Mouse (Mus musculus): ENCODE data around the gene Hddc2. TPM values are rescaled to one million over a fixed set of nuclear protein-coding genes. Genes with fewer than 3 reads are reported as not detected.

Gene Hddc2
- 10.9 and 13.1 TPM in 2 replicates for polyA plus RNA-seq (2015; fragmentation: Nextera tagmentation; extraction: Ambion mirVana)

GRCm38 (mm10) chr10:31312865-31313848 is at the start of gene Hddc2:
Gene Hddc2, plus strand, starts transcription at chr10:31313383.
- H3K4me1 ChIP-seq (replicated peaks) = peaks cover 16% of the 10 kb centered on the region

DNA sequence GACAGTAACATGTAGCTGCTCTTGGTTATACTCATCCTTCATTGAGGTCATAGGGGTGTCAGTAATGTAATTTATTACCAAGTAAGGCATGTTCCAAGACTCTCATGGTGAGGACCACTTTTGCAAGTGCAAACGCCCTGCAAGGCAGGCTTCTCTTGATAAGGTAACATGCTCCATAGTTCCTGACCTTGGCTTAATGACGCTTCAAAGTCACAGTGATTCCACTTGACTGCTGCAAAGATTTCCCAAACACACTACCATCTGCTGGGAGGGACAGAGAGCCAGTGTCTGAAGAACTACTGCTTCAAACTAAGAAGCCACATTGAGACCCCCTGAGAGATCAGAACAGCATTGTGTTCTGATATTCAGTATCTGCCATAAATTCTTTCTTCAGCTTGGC is 40.4 kb upstream of the Hddc2 start:
- Histone ChIP-seq H3K36me3 (replicated peaks) (no peaks in the 10 kb centered on the region), H3K9me3 (replicated peaks) (no peaks in the 10 kb centered on the region), H3K27ac (replicated peaks) (no peak overlapping the region), H3K4me3 (replicated peaks) (no peak overlapping the region), H3K9ac (no peak overlapping the region), H3K4me2 (no peak overlapping the region), H3K27me3 (no peaks in the 10 kb centered on the region), H3K4me1 (replicated peaks) (no peaks in the 10 kb centered on the region)
- no peak for ATAC-seq (ENCODE audit: insufficient read depth)
- 34% methylated on average over 2 of the region's 2 CpGs for WGBS (ENCODE audit: insufficient replicate concordance)

More at GRCm38 (mm10) chr10:31312865-31313848, at the start of gene Hddc2:
- 3% methylated on average over 44 of the region's 44 CpGs for WGBS (ENCODE audit: insufficient replicate concordance)
- H3K4me3 ChIP-seq (replicated peaks) = peak within 1 kb of the TSS; percentile 68
- peak within 1 kb of the TSS; percentile 93 for H3K4me2 ChIP-seq
- no peaks in the 10 kb centered on the region for H3K27me3 ChIP-seq
- peak within 1 kb of the TSS; percentile 50 for H3K9ac ChIP-seq
- no peaks in the 10 kb centered on the region for H3K9me3 ChIP-seq (replicated peaks)
- H3K36me3 ChIP-seq (replicated peaks) = no peaks in the 10 kb centered on the region
- peak; percentile 94 for ATAC-seq (ENCODE audit: insufficient read depth)
- H3K27ac ChIP-seq (replicated peaks) = peak within 1 kb of the TSS; percentile 62

GRCm38 (mm10) chr10:31273171-31273570 is 40.0 kb upstream of the Hddc2 start:
- Histone ChIP-seq H3K4me2 (no peak overlapping the region), H3K4me3 (replicated peaks) (no peak overlapping the region), H3K4me1 (replicated peaks) (no peaks in the 10 kb centered on the region), H3K9me3 (replicated peaks) (no peaks in the 10 kb centered on the region), H3K36me3 (replicated peaks) (no peaks in the 10 kb centered on the region), H3K27ac (replicated peaks) (no peak overlapping the region), H3K27me3 (no peaks in the 10 kb centered on the region), H3K9ac (no peak overlapping the region)
- WGBS (ENCODE audit: insufficient replicate concordance) = 45% methylated on average over 1 of the region's 1 CpGs
- ATAC-seq (ENCODE audit: insufficient read depth) = no peak

DNA sequence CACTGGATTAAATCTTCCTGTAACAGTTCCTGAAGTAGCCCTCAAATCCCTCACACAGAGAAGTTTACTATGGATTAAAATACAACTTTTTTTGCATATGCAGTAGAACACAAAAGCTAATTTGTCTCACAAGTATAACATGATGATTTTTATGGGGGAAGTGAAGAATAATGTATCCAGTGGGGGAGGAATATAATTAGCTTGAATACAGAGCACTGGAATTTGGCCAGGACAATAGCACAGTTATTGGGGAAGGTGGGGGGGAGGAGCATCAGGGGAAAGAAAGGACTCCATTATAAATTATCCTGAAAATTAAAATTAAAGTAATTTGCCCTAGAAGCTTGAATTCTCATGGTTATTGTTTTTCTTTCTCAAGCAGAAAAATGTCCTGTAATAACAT is 25.4 kb upstream of the Hddc2 start:
- no peaks in the 10 kb centered on the region for H3K27me3 ChIP-seq
- no peak overlapping the region for H3K9ac ChIP-seq
- no peak for ATAC-seq (ENCODE audit: insufficient read depth)
- no peaks in the 10 kb centered on the region for H3K36me3 ChIP-seq (replicated peaks)
- no peak overlapping the region for H3K4me3 ChIP-seq (replicated peaks)
- no peak overlapping the region for H3K27ac ChIP-seq (replicated peaks)
- no peak overlapping the region for H3K4me2 ChIP-seq
- H3K9me3 ChIP-seq (replicated peaks) = no peaks in the 10 kb centered on the region
- no peaks in the 10 kb centered on the region for H3K4me1 ChIP-seq (replicated peaks)

- ATAC-seq (ENCODE audit: insufficient read depth) = no peak
- H3K4me2 ChIP-seq = no peak overlapping the region
Observed at GRCm38 (mm10) chr10:31288697-31289390, 24.3 kb upstream of the Hddc2 start.

GRCm38 (mm10) chr10:31295705-31296104 is 17.5 kb upstream of the Hddc2 start:
- no peaks in the 10 kb centered on the region for H3K27me3 ChIP-seq
- WGBS (ENCODE audit: insufficient replicate concordance) = 51% methylated on average over 5 of the region's 5 CpGs
- no peaks in the 10 kb centered on the region for H3K4me1 ChIP-seq (replicated peaks)
- no peaks in the 10 kb centered on the region for H3K9me3 ChIP-seq (replicated peaks)
- no peaks in the 10 kb centered on the region for H3K36me3 ChIP-seq (replicated peaks)
- H3K9ac ChIP-seq = no peak overlapping the region
- ATAC-seq (ENCODE audit: insufficient read depth) = no peak
- no peak overlapping the region for H3K4me2 ChIP-seq
- H3K4me3 ChIP-seq (replicated peaks) = no peak overlapping the region
- H3K27ac ChIP-seq (replicated peaks) = no peak overlapping the region

More at GRCm38 (mm10) chr10:31288697-31289390, 24.3 kb upstream of the Hddc2 start:
- no peaks in the 10 kb centered on the region for H3K36me3 ChIP-seq (replicated peaks)
- H3K4me1 ChIP-seq (replicated peaks) = no peaks in the 10 kb centered on the region
- no peaks in the 10 kb centered on the region for H3K27me3 ChIP-seq
- no peaks in the 10 kb centered on the region for H3K9me3 ChIP-seq (replicated peaks)
- H3K4me3 ChIP-seq (replicated peaks) = no peak overlapping the region
- H3K9ac ChIP-seq = no peak overlapping the region
- H3K27ac ChIP-seq (replicated peaks) = no peak overlapping the region
- WGBS (ENCODE audit: insufficient replicate concordance) = 51% methylated on average over 4 of the region's 4 CpGs

- Histone ChIP-seq H3K4me2 (no peak overlapping the region), H3K9me3 (replicated peaks) (no peaks in the 10 kb centered on the region), H3K27me3 (no peaks in the 10 kb centered on the region), H3K36me3 (replicated peaks) (no peaks in the 10 kb centered on the region), H3K4me1 (replicated peaks) (no peaks in the 10 kb centered on the region), H3K4me3 (replicated peaks) (no peak overlapping the region), H3K9ac (no peak overlapping the region), H3K27ac (replicated peaks) (no peak overlapping the region)
- ATAC-seq (ENCODE audit: insufficient read depth) = no peak
- WGBS (ENCODE audit: insufficient replicate concordance) = 53% methylated on average over 1 of the region's 1 CpGs
Observed at GRCm38 (mm10) chr10:31296458-31296857, 16.7 kb upstream of the Hddc2 start.

DNA sequence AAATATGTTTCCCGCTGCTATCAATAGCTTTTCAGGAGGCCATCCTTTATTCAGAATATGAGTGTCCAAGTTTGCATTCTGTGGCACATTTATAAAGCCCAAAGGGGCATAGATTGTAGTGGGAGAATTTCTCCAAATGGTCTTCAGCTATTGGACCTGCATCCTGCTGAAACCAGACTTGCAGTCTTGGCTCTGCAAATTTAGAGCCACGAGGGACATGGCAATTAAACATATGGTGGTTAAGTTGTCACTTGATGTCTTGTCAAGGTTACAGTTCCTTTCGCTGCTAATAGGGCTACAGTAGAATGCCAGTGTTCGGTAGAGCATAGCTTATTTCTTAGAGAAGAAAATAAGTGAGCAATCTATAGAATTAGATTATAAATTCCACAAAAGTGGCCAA is 16.1 kb upstream of the Hddc2 start:
- H3K4me1 ChIP-seq (replicated peaks) = no peaks in the 10 kb centered on the region
- no peaks in the 10 kb centered on the region for H3K27me3 ChIP-seq
- H3K9ac ChIP-seq = no peak overlapping the region
- H3K36me3 ChIP-seq (replicated peaks) = no peaks in the 10 kb centered on the region
- no peaks in the 10 kb centered on the region for H3K9me3 ChIP-seq (replicated peaks)
- WGBS (ENCODE audit: insufficient replicate concordance) = 49% methylated on average over 4 of the region's 4 CpGs
- H3K4me3 ChIP-seq (replicated peaks) = no peak overlapping the region
- H3K4me2 ChIP-seq = no peak overlapping the region
- H3K27ac ChIP-seq (replicated peaks) = no peak overlapping the region
- no peak for ATAC-seq (ENCODE audit: insufficient read depth)

- no peak overlapping the region for H3K4me3 ChIP-seq (replicated peaks)
- no peaks in the 10 kb centered on the region for H3K27me3 ChIP-seq
- no peak for ATAC-seq (ENCODE audit: insufficient read depth)
- no peak overlapping the region for H3K9ac ChIP-seq
- no peaks in the 10 kb centered on the region for H3K36me3 ChIP-seq (replicated peaks)
- no peaks in the 10 kb centered on the region for H3K4me1 ChIP-seq (replicated peaks)
- 38% methylated on average over 2 of the region's 2 CpGs for WGBS (ENCODE audit: insufficient replicate concordance)
- no peak overlapping the region for H3K4me2 ChIP-seq
- no peaks in the 10 kb centered on the region for H3K9me3 ChIP-seq (replicated peaks)
- H3K27ac ChIP-seq (replicated peaks) = no peak overlapping the region
Observed at GRCm38 (mm10) chr10:31298263-31298662, 14.9 kb upstream of the Hddc2 start.

DNA sequence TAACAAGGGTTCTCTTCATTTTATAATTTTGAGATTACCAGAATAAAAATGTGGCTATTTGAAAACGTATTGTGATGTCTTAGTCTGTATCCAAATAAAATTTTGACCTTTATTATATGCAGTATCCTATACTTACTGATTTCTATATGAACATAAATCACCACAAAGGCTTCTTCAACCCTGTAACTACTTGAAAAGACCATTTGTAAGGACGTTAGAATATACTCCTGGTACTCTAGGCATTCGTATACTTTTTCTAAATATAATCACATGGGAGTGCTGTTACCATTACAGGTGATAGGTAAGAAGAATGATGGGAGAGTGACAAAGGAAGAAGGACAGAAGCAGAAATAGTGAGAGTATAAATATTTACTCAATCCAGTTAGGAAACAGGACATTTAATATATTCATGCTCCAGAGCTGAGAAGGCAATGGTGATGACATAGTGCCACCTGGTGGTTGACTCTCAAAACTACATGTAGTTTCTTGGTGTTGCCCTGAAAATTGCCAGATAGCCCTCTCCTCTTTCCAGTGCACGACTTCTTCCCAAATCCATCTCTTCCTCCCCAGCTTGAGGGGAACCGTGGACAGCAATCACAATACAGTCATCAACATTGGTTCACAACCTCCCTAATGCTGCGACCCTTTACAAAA is 14.1 kb upstream of the Hddc2 start:
- no peak overlapping the region for H3K4me2 ChIP-seq
- no peaks in the 10 kb centered on the region for H3K4me1 ChIP-seq (replicated peaks)
- no peak overlapping the region for H3K9ac ChIP-seq
- no peaks in the 10 kb centered on the region for H3K27me3 ChIP-seq
- H3K27ac ChIP-seq (replicated peaks) = no peak overlapping the region
- H3K4me3 ChIP-seq (replicated peaks) = no peak overlapping the region
- no peaks in the 10 kb centered on the region for H3K9me3 ChIP-seq (replicated peaks)
- ATAC-seq (ENCODE audit: insufficient read depth) = no peak
- 37% methylated on average over 6 of the region's 6 CpGs for WGBS (ENCODE audit: insufficient replicate concordance)
- no peaks in the 10 kb centered on the region for H3K36me3 ChIP-seq (replicated peaks)

DNA sequence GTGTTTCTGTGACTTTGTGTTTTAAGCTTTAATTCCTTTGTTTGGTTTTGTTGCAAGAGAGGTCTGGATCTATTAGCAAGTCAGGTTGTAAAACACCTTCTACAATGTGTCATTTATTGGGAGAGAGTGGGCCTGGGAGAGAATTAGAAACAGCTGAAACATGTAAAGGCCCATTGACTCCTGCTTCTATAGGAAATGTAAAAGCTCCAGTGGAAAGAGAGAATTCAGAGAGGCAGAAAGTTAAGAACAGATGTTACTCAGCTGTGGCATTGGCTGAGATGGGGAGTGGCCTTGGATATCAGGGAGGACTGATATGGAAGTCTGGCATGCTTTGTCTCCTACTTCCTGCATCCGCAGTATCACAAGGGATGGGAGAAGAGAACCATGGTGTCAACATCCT is 12.9 kb upstream of the Hddc2 start:
- Histone ChIP-seq H3K4me1 (replicated peaks) (no peaks in the 10 kb centered on the region), H3K9me3 (replicated peaks) (no peaks in the 10 kb centered on the region), H3K4me3 (replicated peaks) (no peak overlapping the region), H3K9ac (no peak overlapping the region), H3K36me3 (replicated peaks) (no peaks in the 10 kb centered on the region), H3K27ac (replicated peaks) (no peak overlapping the region), H3K4me2 (no peak overlapping the region), H3K27me3 (no peaks in the 10 kb centered on the region)
- 52% methylated on average over 1 of the region's 1 CpGs for WGBS (ENCODE audit: insufficient replicate concordance)
- ATAC-seq (ENCODE audit: insufficient read depth) = no peak

Data from liver, embryonic 15.5 days (tissue).